Mouse (Mus musculus) C2C12 (cell line): ENCODE measurements around the gene Gm4707. TPM values are rescaled to one million over a fixed set of nuclear protein-coding genes. Genes with fewer than 3 reads are reported as not detected.

ENCODE experiments used
- H3K27me3 ChIP-seq: one replicate; pipeline ENCODE4 v1.6.1; 2011; ENCODE audit not compliant: control insufficient read depth, insufficient read depth, insufficient read length
- H3K36me3 ChIP-seq: one replicate; pipeline ENCODE4 v1.6.1; 2011; ENCODE audit not compliant: control insufficient read depth, insufficient read depth
- H3K4me3 ChIP-seq: one replicate; pipeline ENCODE4 v1.5.1; 2011; ENCODE audit warnings: mild to moderate bottlenecking, control low read depth; ENCODE audit not compliant: poor library complexity, insufficient read depth, severe bottlenecking
- H3K79me2 ChIP-seq: one replicate; pipeline ENCODE4 v1.6.1; 2011; ENCODE audit not compliant: control insufficient read depth, insufficient read depth
- H3K79me3 ChIP-seq: one replicate; pipeline ENCODE4 v1.6.1; 2011; ENCODE audit warnings: low read depth, control low read depth
- H3ac ChIP-seq: one replicate; pipeline ENCODE3; 2011; ENCODE audit warnings: low read depth; ENCODE audit not compliant: control insufficient read depth, insufficient read length
- CEBPB ChIP-seq: IDR thresholded peaks from one replicate; pipeline ENCODE4 v1.6.1; 2011; ENCODE audit warnings: low read depth, mild to moderate bottlenecking, control low read depth, moderate library complexity
- CTCF ChIP-seq: IDR thresholded peaks from one replicate; pipeline ENCODE4 v1.5.1; 2011; ENCODE audit not compliant: control insufficient read depth, insufficient read depth, insufficient read length
- FOSL1 ChIP-seq: IDR thresholded peaks from one replicate; pipeline ENCODE4 v1.8.0; 2011; ENCODE audit warnings: mild to moderate bottlenecking, low read length; ENCODE audit not compliant: poor library complexity, insufficient read depth, severe bottlenecking
- MAX ChIP-seq: IDR thresholded peaks from one replicate; pipeline ENCODE4 v1.6.1; 2011; ENCODE audit warnings: mild to moderate bottlenecking, control low read depth
- MYOD1 ChIP-seq: IDR thresholded peaks from one replicate; pipeline ENCODE4 v1.6.1; 2011; ENCODE audit warnings: low read depth; ENCODE audit not compliant: control insufficient read depth, insufficient read length
- MYOG ChIP-seq: IDR thresholded peaks from one replicate; pipeline ENCODE4 v1.6.1; 2011; ENCODE audit not compliant: control insufficient read depth, insufficient read length; ENCODE audit errors: extremely low read depth
- USF1 ChIP-seq: IDR thresholded peaks from one replicate; pipeline ENCODE4 v1.6.1; 2011; ENCODE audit warnings: low read depth, mild to moderate bottlenecking, control low read depth, moderate library complexity
- polyA plus RNA-seq: library from polyadenylated mRNA; unstranded; fragments of >200 nt; fragmentation: generic; extraction: Trizol; gene quantifications from one replicate; pipeline ENCODE4 v1.2.1, GENCODE M21; 2012; ENCODE audit warnings: missing spikeins

Gene Gm4707
- polyA plus RNA-seq, 1 experiment = 0.20 TPM

DNA sequence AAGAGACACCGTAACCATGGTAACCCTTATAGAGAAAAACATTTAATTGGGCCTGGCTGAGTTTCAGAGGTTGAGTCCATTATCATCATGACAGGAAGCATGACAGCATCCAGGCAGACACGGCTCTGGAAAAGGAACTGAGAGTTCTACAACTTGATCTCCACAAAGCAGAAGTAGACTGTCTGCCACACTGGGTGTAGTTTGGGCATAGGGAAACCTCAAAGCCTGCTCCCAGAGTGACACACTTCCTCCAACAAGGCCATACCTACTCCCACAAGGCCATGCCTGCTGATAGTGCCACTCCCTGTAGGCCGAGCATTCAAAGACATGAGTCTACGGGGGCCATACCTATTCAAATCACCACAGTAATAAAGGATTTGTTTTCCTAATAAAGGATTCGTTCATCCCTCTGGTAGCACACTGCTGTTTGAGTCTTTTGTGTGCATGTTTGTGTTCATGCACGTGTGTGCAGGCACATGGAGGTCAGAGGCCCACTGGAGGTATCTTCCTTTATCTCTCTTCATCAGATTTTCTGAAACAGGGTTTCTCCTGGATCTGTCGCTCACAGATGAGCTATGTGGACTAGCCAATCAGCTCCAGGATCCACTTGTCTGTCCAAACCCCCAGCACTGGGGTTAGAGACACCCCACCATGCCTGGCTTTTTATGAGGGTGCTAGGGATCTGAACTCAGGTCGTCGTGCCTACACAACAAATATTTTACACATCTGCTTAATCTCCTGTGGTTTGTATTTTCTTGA, 30.2 kb upstream of the Gm4707 start:
- H3K27me3 ChIP-seq = no peaks in the 10 kb centered on the region
- no peak overlapping the region for H3ac ChIP-seq
- TF ChIP-seq FOSL1 (no peak), CEBPB (no peak)
- no peaks in the 10 kb centered on the region for H3K79me3 ChIP-seq
- H3K36me3 ChIP-seq = no peaks in the 10 kb centered on the region
- H3K4me3 ChIP-seq = no peak overlapping the region
- H3K79me2 ChIP-seq = no peaks in the 10 kb centered on the region

DNA sequence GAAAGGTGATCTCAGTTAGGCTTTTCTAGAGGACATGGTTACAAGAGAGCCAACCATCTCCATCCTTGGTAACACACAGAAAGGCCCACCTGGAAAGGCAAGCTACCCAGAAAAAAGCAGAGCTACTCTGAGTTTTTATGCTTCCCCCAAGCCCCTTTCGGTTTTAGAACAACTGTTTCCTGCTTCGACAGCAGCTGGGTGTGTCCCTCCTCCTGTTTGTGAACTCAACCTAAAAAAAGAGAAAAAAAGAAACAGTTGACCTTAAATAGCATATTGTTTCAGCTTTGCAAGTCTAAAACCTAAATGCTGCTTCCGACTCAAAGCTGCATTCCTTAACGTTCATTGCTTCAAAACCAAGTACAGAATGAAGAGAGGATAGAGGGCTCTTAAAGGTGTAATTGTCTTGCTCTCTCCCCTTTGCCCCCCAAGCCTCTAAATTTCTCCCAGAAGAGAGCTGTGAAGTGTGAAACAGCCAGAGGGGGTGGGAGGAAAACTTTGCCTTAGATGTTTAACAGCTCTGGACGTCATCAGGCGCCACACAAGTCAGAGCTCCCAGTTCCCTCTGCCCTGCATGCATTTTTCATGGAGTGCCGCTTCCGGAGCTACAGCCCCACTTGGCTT, 26.6 kb upstream of the Gm4707 start:
- Histone ChIP-seq H3K79me2 (no peaks in the 10 kb centered on the region), H3K4me3 (no peak overlapping the region), H3K27me3 (no peaks in the 10 kb centered on the region), H3ac (no peak overlapping the region), H3K36me3 (no peaks in the 10 kb centered on the region), H3K79me3 (no peaks in the 10 kb centered on the region)
- TF ChIP-seq CEBPB = no peak

DNA sequence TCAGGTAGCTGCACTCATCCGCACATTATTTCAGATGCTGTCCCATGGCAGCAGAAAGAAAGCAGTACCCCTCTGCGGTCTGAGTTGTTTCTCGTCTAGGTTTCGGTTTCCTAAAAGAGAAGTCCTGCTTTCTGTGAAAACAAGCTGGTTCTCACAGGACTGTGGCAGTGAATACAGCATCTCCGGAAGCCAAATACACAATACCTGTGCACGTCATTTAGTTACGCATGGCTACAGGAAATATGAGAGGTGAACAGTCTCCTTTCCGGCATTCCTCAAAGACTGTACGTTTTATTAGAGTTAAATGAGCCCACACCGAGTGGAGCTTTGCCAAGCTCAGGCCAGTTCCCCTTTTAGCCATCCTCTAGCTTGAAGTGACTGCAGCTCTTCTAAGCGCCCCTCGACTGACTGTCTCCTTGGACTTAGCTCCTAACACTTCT, 26.1 kb upstream of the Gm4707 start:
- no peak overlapping the region for H3K4me3 ChIP-seq
- no peak overlapping the region for H3ac ChIP-seq
- TF ChIP-seq CEBPB (no peak), USF1 (no peak), CTCF (no peak), MYOD1 (no peak), FOSL1 (no peak), MAX (no peak), MYOG (no peak)
- H3K36me3 ChIP-seq = no peaks in the 10 kb centered on the region
- no peaks in the 10 kb centered on the region for H3K79me3 ChIP-seq
- no peaks in the 10 kb centered on the region for H3K79me2 ChIP-seq
- no peaks in the 10 kb centered on the region for H3K27me3 ChIP-seq

DNA sequence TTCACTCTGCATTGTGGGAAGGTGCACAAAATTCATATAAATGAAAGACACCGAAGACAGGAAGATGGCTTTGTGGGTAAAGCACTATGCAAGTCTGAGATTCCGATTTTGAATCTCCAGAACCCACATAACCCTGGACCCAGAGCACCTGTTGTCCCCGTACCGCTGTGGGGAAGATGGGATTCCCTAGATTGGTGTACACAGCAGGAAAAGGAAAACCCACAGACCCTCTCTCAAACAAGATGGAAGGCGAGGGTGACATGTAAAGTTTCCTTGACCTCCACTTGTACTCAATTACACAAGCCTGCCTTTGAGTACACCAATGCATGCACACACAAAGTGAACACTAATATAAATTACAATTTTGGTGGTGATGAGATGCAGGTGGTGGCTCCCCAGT, 25.0 kb upstream of the Gm4707 start:
- Histone ChIP-seq H3K27me3 (no peaks in the 10 kb centered on the region), H3K79me3 (no peaks in the 10 kb centered on the region), H3K36me3 (no peaks in the 10 kb centered on the region), H3K4me3 (no peak overlapping the region), H3ac (no peak overlapping the region), H3K79me2 (no peaks in the 10 kb centered on the region)
- TF ChIP-seq USF1 (no peak), FOSL1 (no peak), MYOD1 (no peak), MAX (no peak), CEBPB (no peak), CTCF (no peak)

DNA sequence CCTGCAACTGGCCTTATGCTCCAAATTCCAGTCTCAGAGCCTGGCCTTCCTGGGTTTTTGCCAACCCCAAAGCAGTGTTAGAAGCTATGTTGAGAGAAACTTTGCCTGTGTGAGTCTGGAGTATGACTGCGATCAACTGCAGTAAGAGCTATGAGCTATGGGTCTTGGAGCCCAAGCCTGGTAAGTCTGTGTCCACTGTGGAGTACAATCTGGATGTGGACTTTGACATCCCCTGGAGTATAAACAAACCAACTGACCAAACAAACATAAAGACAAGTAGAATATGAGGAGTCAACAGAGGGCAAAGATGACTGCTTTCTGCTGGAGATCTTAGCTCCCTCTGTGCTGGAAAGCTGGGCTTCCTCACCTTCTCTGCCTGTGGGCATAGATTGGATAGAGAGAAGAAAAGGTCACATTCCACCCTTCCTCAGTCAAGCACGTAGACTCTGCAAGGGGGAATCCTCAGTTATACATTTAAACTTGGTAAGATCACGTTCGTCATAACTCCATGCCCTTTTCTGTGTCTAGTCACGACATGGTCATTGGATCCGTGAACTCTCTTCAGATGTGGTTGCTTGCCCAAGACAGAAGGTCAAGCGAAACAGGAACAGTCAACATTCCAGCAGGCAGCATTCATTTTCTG, 23.8 kb upstream of the Gm4707 start:
- Histone ChIP-seq H3ac (no peak overlapping the region), H3K79me3 (no peaks in the 10 kb centered on the region), H3K79me2 (no peaks in the 10 kb centered on the region), H3K36me3 (no peaks in the 10 kb centered on the region), H3K27me3 (no peaks in the 10 kb centered on the region), H3K4me3 (no peak overlapping the region)
- no peak for TF ChIP-seq FOSL1
- TF ChIP-seq MAX = no peak

DNA sequence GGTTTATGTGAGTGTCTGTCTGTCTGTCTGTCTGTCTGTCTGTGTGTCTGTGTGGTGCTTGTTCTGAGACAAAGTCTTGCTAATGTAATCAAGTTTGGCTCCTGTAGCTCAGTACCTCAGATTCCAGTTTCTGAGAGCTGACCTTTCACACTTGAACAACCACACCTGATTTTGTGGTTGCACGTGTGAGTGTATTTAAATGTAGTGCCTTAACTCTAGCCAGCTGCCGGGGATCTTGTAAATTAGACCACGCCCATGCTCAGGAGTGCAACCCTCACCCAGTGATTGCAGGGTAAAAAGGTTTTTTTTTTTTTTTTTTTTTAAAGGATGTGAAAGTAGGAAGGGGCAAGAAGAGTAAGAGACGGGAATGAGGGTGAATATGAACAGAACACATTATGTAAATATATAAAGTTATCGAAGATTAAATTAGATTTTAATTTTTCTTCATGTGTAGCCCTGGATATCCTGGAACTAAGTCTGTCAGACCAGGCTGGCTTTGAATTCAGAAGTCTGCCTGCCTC, 19.7 kb upstream of the Gm4707 start:
- no peaks in the 10 kb centered on the region for H3K27me3 ChIP-seq
- H3K79me2 ChIP-seq = peaks cover 7% of the 10 kb centered on the region
- H3K4me3 ChIP-seq = no peak overlapping the region
- TF ChIP-seq CTCF = no peak
- no peak for TF ChIP-seq FOSL1
- TF ChIP-seq MAX = no peak
- no peak for TF ChIP-seq MYOG
- no peak for TF ChIP-seq MYOD1
- TF ChIP-seq CEBPB = no peak
- no peak for TF ChIP-seq USF1
- peaks cover 5% of the 10 kb centered on the region for H3K79me3 ChIP-seq
- no peaks in the 10 kb centered on the region for H3K36me3 ChIP-seq
- no peak overlapping the region for H3ac ChIP-seq
